Mouse (Mus musculus): Measurements from ENCODE around the gene Cyp2ab1.

- TF ChIP-seq CTCF (IDR thresholded peaks at IDR 0.05; ENCODE audit: low read depth, low read length) (no peak), POLR2A (IDR thresholded peaks at IDR 0.05; ENCODE audit: extremely low read depth, insufficient read depth, low read length) (no peak)
Measured at GRCm38 (mm10) chr16:20354011-20354410, 28.8 kb upstream of the Cyp2ab1 start.
